In the genomic region with DNA sequence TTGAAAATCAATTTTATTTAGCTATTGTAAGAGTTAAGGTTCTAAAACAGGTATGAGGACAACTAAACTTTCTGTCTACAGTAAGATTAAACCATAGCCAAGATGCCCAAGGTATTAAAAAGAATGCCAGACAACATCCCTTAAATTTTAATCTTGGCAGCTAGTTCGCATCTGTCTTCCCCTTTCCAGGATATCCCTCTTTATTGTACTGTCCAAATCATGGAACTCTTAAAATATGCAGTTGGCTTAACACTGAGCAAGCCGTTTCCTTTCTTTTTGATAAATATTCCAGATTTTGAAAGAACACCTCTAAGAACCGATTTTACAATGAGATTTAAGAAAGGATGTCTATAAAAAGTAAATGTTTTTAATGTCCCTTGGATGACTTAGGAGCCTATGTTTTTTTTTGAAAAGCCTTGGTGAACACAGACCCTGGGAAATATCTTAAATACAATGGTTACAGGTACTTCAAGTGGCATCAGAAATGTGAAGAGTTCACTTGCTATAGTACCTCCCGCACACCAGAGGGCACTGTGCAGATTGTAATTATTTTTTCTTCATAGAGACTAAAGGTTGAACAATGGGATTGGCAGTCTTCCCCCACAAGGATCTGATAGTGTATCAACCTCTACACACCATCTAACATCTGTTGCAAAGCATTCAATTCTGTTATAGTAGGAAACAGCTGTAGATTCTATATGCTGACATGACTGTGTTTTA, we compare ENCODE assay signal across 19 mouse cellular contexts.
A peak's percentile ranks its signal among the peaks of the same experiment; 100 is the strongest.
DNase-seq lines count a peak whose midpoint lies in the region; ATAC-seq and TF ChIP-seq lines count a peak whose summit lies in the region.
"Had no signal": no experiment of that assay in that cellular context is flagged by ENCODE, and none has a peak within 500 bp of the region (broad histone marks: within the 10 kb centered on the region; RNA-seq: fewer than 3 reads in every experiment).

No protein-coding gene starts in this region.

- no peak overlapping the region for H3K4me2 ChIP-seq in kidney, embryonic 15.5 days
- no peak overlapping the region for H3K4me2 ChIP-seq in midbrain, postnatal 0 days (ENCODE audit: low read depth, low read length, poor library complexity, severe bottlenecking)
- no peak overlapping the region for H3K4me2 ChIP-seq in midbrain, embryonic 11.5 days
- H3K4me2 ChIP-seq: hindbrain, embryonic 13.5 days; liver, embryonic 11.5 days; neural tube, embryonic 13.5 days had no signal

- no peaks in the 10 kb centered on the region for H3K9me3 ChIP-seq in kidney, embryonic 15.5 days (replicated peaks)
- H3K9me3 ChIP-seq in midbrain, postnatal 0 days (ENCODE audit: low read length), result no peaks in the 10 kb centered on the region
- no peaks in the 10 kb centered on the region for H3K9me3 ChIP-seq in midbrain, embryonic 11.5 days (ENCODE audit: control insufficient read depth, low read length)
- H3K9me3 ChIP-seq: heart, embryonic 10.5 days; hindbrain, embryonic 13.5 days; neural tube, embryonic 13.5 days had no signal

- no peaks in the 10 kb centered on the region for H3K27me3 ChIP-seq in kidney, embryonic 15.5 days
- H3K27me3 ChIP-seq in midbrain, postnatal 0 days (ENCODE audit: insufficient read depth, low read length), result no peaks in the 10 kb centered on the region
- no peaks in the 10 kb centered on the region for H3K27me3 ChIP-seq in midbrain, embryonic 11.5 days (ENCODE audit: control insufficient read depth, insufficient read depth, low read length)
- H3K27me3 ChIP-seq: hindbrain, embryonic 13.5 days; neural tube, embryonic 13.5 days; Patski had no signal

- TF ChIP-seq CTCF in midbrain, postnatal 0 days (IDR thresholded peaks at IDR 0.05), result peak; percentile 17; the same call in 1 of the 2 replicates

- H3K4me1 ChIP-seq in kidney, embryonic 15.5 days, result no peaks in the 10 kb centered on the region
- H3K4me1 ChIP-seq in midbrain, postnatal 0 days (ENCODE audit: insufficient read depth, low read length), result no peaks in the 10 kb centered on the region
- no peaks in the 10 kb centered on the region for H3K4me1 ChIP-seq in midbrain, embryonic 11.5 days (ENCODE audit: control insufficient read depth, insufficient read depth, low read length)
- H3K4me1 ChIP-seq: heart, embryonic 10.5 days; hindbrain, embryonic 13.5 days; neural tube, embryonic 13.5 days had no signal

- H3K9ac ChIP-seq in kidney, embryonic 15.5 days, result no peak overlapping the region
- H3K9ac ChIP-seq in midbrain, postnatal 0 days (replicated peaks; ENCODE audit: low read length, poor library complexity, severe bottlenecking), result no peak overlapping the region
- H3K9ac ChIP-seq in midbrain, embryonic 11.5 days (ENCODE audit: low read length), result no peak overlapping the region
- H3K9ac ChIP-seq: hindbrain, embryonic 13.5 days; neural tube, embryonic 13.5 days had no signal

- H3K36me3 ChIP-seq in kidney, embryonic 15.5 days, result no peaks in the 10 kb centered on the region
- no peaks in the 10 kb centered on the region for H3K36me3 ChIP-seq in midbrain, postnatal 0 days (ENCODE audit: insufficient read depth, low read length)
- no peaks in the 10 kb centered on the region for H3K36me3 ChIP-seq in midbrain, embryonic 11.5 days (ENCODE audit: control insufficient read depth, insufficient read depth, low read length)
- H3K36me3 ChIP-seq: heart, embryonic 10.5 days; hindbrain, embryonic 13.5 days; neural tube, embryonic 13.5 days had no signal

- no peak overlapping the region for H3K4me3 ChIP-seq in kidney, embryonic 15.5 days (replicated peaks)
- no peak overlapping the region for H3K4me3 ChIP-seq in midbrain, postnatal 0 days (ENCODE audit: low read depth, low read length)
- no peak overlapping the region for H3K4me3 ChIP-seq in midbrain, embryonic 11.5 days (ENCODE audit: low read depth, low read length)
- H3K4me3 ChIP-seq: heart, embryonic 10.5 days; hindbrain, embryonic 13.5 days; neural tube, embryonic 13.5 days had no signal

- H3K27ac ChIP-seq in kidney, embryonic 15.5 days, result no peak overlapping the region
- H3K27ac ChIP-seq in midbrain, postnatal 0 days (ENCODE audit: low read depth, low read length), result no peak overlapping the region
- no peak overlapping the region for H3K27ac ChIP-seq in midbrain, embryonic 11.5 days (ENCODE audit: low read depth, low read length)
- H3K27ac ChIP-seq: heart, embryonic 10.5 days; hindbrain, embryonic 13.5 days; neural tube, embryonic 13.5 days had no signal

- WGBS in kidney, embryonic 15.5 days, result 88% methylated on average over 4 of the region's 4 CpGs
- WGBS in midbrain, postnatal 0 days, result 95% methylated on average over 4 of the region's 4 CpGs
- WGBS in midbrain, embryonic 11.5 days, result 90% methylated on average over 4 of the region's 4 CpGs

- DNase-seq in adrenal gland, postnatal 14 days, result peak; percentile 24
- no peak for DNase-seq in adrenal gland, adult 8-10 months
- peak; percentile 32 for DNase-seq in kidney, postnatal 14 days
- DNase-seq in midbrain, postnatal 0 days (ENCODE audit: low spot score), result no peak
- no peak for DNase-seq in midbrain, embryonic 11.5 days (ENCODE audit: low spot score, missing footprints)
- DNase-seq in cerebellum, adult 9-10 months, result no peak
- DNase-seq in neural tube, embryonic 10.5 days (ENCODE audit: extremely low spot score, low spot score), result no peak
- DNase-seq: cerebellum, postnatal 14 days; embryo, embryonic 11 days; gastrocnemius, postnatal 14 days; heart, postnatal 10 days; thymus, postnatal 36 days had no signal

- no peak for ATAC-seq in kidney, embryonic 15.5 days (replicated peaks; ENCODE audit: low FRiP score)
- no peak for ATAC-seq in midbrain, postnatal 0 days (ENCODE audit: low FRiP score)
- ATAC-seq in midbrain, embryonic 11.5 days (ENCODE audit: low FRiP score), result no peak
- ATAC-seq: intestine, embryonic 16.5 days; Patski had no signal

Comparison
In these comparisons a context has a peak if more than half of its experiments do, and no peak if none do; other contexts are left out.
1. DNase-seq: peak in adrenal gland, postnatal 14 days (single experiment) and kidney, postnatal 14 days (single experiment); none in adrenal gland, adult 8-10 months (single experiment), midbrain, postnatal 0 days (single experiment), midbrain, embryonic 11.5 days (single experiment), cerebellum, adult 9-10 months (single experiment) and neural tube, embryonic 10.5 days (single experiment).